Mouse (Mus musculus): ENCODE results near the gene Dcdc2b.

DNA sequence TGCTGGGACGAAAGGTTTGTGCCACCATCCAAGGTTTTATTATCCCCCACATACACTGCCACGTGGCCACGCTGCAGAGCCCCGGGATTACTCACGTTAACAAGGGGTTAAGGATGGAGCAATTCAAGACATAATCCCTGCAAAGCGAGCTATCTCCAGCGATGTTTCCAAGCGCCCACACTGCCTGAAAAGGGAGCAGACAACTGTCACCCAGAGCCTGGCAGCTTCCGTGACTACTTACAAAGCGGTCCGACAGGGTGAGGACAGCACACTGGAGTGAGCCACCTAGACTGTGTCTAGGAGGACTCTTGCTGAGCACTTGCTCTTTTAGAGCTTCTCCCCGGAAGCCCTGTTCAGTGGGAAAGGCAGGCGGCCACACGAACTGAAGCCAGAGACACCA, 40.7 kb upstream of the Dcdc2b start:
- TF ChIP-seq CTCF (IDR thresholded peaks at IDR 0.05; ENCODE audit: borderline replicate concordance, insufficient read depth, low read length) (no peak), POLR2A (IDR thresholded peaks at IDR 0.05; ENCODE audit: low read depth, low read length) (no peak)

All from embryonic fibroblast, embryonic 13.5 days (primary cell).